Mouse (Mus musculus): ENCODE results near the gene Wdr31.

The Wdr31 gene

GRCm38 (mm10) chr4:62439793-62440192 is 30.9 kb downstream of the Wdr31 start:
- DNase-seq (ENCODE audit: low spot score) = no peak

GRCm38 (mm10) chr4:62437871-62438270 is 32.8 kb downstream of the Wdr31 start:
- DNase-seq (ENCODE audit: low spot score) = no peak

GRCm38 (mm10) chr4:62437256-62437778 is 33.4 kb downstream of the Wdr31 start:
- DNase-seq (ENCODE audit: low spot score) = no peak

GRCm38 (mm10) chr4:62435081-62435480 is 35.6 kb downstream of the Wdr31 start, which contains the start of gene Rnf183:
Gene Rnf183 (minus strand): TSS chr4:62435252.
- no peak for DNase-seq (ENCODE audit: low spot score)

- no peak for DNase-seq (ENCODE audit: low spot score)
These were observed 36.5 kb downstream of the Wdr31 start for GRCm38 (mm10) chr4:62433939-62434870.

GRCm38 (mm10) chr4:62431522-62431921 is 39.2 kb downstream of the Wdr31 start:
- no peak for DNase-seq (ENCODE audit: low spot score)

- DNase-seq (ENCODE audit: low spot score) = no peak
These were observed 40.0 kb downstream of the Wdr31 start for GRCm38 (mm10) chr4:62430678-62431077.

- no peak for DNase-seq (ENCODE audit: low spot score)
These were observed 41.1 kb downstream of the Wdr31 start for GRCm38 (mm10) chr4:62429616-62430015.

- no peak for DNase-seq (ENCODE audit: low spot score)
These were observed 42.5 kb downstream of the Wdr31 start for GRCm38 (mm10) chr4:62427978-62428758.

GRCm38 (mm10) chr4:62425891-62426290 is 44.8 kb downstream of the Wdr31 start:
- no peak for DNase-seq (ENCODE audit: low spot score)

- DNase-seq (ENCODE audit: low spot score) = no peak
These were observed 51.6 kb downstream of the Wdr31 start for GRCm38 (mm10) chr4:62419091-62419490.

GRCm38 (mm10) chr4:62418448-62418847 is 52.2 kb downstream of the Wdr31 start:
- no peak for DNase-seq (ENCODE audit: low spot score)

- DNase-seq (ENCODE audit: low spot score) = no peak
These were observed 59.1 kb downstream of the Wdr31 start for GRCm38 (mm10) chr4:62411606-62412005.

- no peak for DNase-seq (ENCODE audit: low spot score)
These were observed 60.4 kb downstream of the Wdr31 start for GRCm38 (mm10) chr4:62410325-62410724.

- DNase-seq (ENCODE audit: low spot score) = no peak
These were observed 61.1 kb downstream of the Wdr31 start for GRCm38 (mm10) chr4:62409615-62410014.

GRCm38 (mm10) chr4:62408601-62409282 is 62.0 kb downstream of the Wdr31 start, which contains the start of the genes Cdc26 and Prpf4:
Gene Cdc26 (minus strand): TSS chr4:62408642.
Gene Prpf4 (plus strand): TSS chr4:62408797.
- DNase-seq (ENCODE audit: low spot score) = peak; percentile 98

GRCm38 (mm10) chr4:62407730-62408582 is 62.7 kb downstream of the Wdr31 start:
- peak; percentile 26 for DNase-seq (ENCODE audit: low spot score)

- no peak for DNase-seq (ENCODE audit: low spot score)
These were observed 64.6 kb downstream of the Wdr31 start for GRCm38 (mm10) chr4:62406133-62406532.

- no peak for DNase-seq (ENCODE audit: low spot score)
These were observed 71.7 kb downstream of the Wdr31 start for GRCm38 (mm10) chr4:62398956-62399355.

Measured in testis, postnatal 14 days (tissue).